Mouse (Mus musculus) liver, adult 2 months (tissue): ENCODE results near the gene Sh2d3c. TPM values are rescaled to one million over a fixed set of nuclear protein-coding genes. Genes with fewer than 3 reads are reported as not detected.

Experiments used
- DNase-seq: peaks from one replicate; pipeline ENCODE4 v3.0.0-alpha.2; 2011; ENCODE audit warnings: low read depth, low spot score; ENCODE audit errors: extremely low read depth
- H3K27ac ChIP-seq: fragments of 200-500 bp; replicated peaks from 2 replicates; pipeline ENCODE4 v1.5.1; 2012; ENCODE audit warnings: low read depth, mild to moderate bottlenecking, control low read depth, inconsistent platforms, low read length; ENCODE audit not compliant: insufficient read depth
- H3K27me3 ChIP-seq: fragments of 200-500 bp; 2 replicates; pipeline ENCODE4 v1.6.1; 2012; ENCODE audit warnings: mild to moderate bottlenecking, moderate library complexity, low read length, inconsistent platforms; ENCODE audit not compliant: control insufficient read depth, insufficient read depth
- H3K36me3 ChIP-seq: fragments of 200-500 bp; 2 replicates; pipeline ENCODE4 v1.6.1; 2012; ENCODE audit warnings: low read length, inconsistent platforms; ENCODE audit not compliant: control insufficient read depth, insufficient read depth
- H3K4me1 ChIP-seq: fragments of 200-500 bp; 2 replicates; pipeline ENCODE4 v1.6.1; 2011; ENCODE audit warnings: low read length; ENCODE audit not compliant: control insufficient read depth, insufficient read depth
- H3K4me3 ChIP-seq: fragments of 200-500 bp; 2 replicates; pipeline ENCODE4 v1.5.1; 2011; ENCODE audit warnings: low read depth, mild to moderate bottlenecking, control low read depth, low read length, moderate library complexity; ENCODE audit not compliant: insufficient read depth
- H3K79me2 ChIP-seq: fragments of 200-500 bp; 2 replicates; pipeline ENCODE4 v1.6.1; 2012; ENCODE audit warnings: inconsistent platforms, mild to moderate bottlenecking, low read length, moderate library complexity; ENCODE audit not compliant: control insufficient read depth, insufficient read depth
- H3K9ac ChIP-seq: fragments of 200-500 bp; 2 replicates; pipeline ENCODE4 v1.6.1; 2012; ENCODE audit warnings: low read depth, mild to moderate bottlenecking, control low read depth, inconsistent platforms, low read length
- CTCF ChIP-seq: fragments of 200-500 bp; IDR thresholded peaks from 2 replicates; pipeline ENCODE4 v1.5.1; 2011; ENCODE audit warnings: low read depth, low read length, control low read depth
- POLR2A ChIP-seq: fragments of 200-500 bp; IDR thresholded peaks from 2 replicates; pipeline ENCODE4 v1.6.1; 2011; ENCODE audit warnings: low read length, control low read depth; ENCODE audit not compliant: insufficient read depth; ENCODE audit errors: extremely low read depth
- WGBS: fragments of 180-500 bp; shearing (Covaris S2); methylation state at CpG from one replicate; pipeline ENCODE4 v1.1.7; 2018; 5-methylcytosine and 5-hydroxymethylcytosine counted together
- polyA plus RNA-seq: library from polyadenylated mRNA; depleted of rRNA; stranded (reverse); fragments of >200 nt; gene quantifications from 2 replicates; pipeline ENCODE4 v1.2.3, GENCODE M21; 2012
- total RNA-seq: library from RNA; depleted of rRNA; stranded (reverse); fragments of >200 nt; gene quantifications from 2 replicates; pipeline ENCODE4 v1.2.3, GENCODE M21; 2014

The Sh2d3c gene
- total and polyA plus RNA-seq, 2 experiments = 2.2 to 10.4 TPM

GRCm38 (mm10) chr2:32680051-32680451 is 40.8 kb upstream of the Sh2d3c start:
- H3K27ac ChIP-seq = no peak overlapping the region
- TF ChIP-seq POLR2A (no peak), CTCF (no peak)
- peaks cover 22% of the 10 kb centered on the region; the same call in 1 of the 2 replicates for H3K36me3 ChIP-seq
- 58% methylated on average over 7 of the region's 7 CpGs for WGBS
- no peak overlapping the region for H3K9ac ChIP-seq
- DNase-seq = no peak
- no peaks in the 10 kb centered on the region for H3K79me2 ChIP-seq
- H3K4me3 ChIP-seq = no peak overlapping the region
- no peaks in the 10 kb centered on the region for H3K27me3 ChIP-seq
- no peaks in the 10 kb centered on the region for H3K4me1 ChIP-seq

DNA sequence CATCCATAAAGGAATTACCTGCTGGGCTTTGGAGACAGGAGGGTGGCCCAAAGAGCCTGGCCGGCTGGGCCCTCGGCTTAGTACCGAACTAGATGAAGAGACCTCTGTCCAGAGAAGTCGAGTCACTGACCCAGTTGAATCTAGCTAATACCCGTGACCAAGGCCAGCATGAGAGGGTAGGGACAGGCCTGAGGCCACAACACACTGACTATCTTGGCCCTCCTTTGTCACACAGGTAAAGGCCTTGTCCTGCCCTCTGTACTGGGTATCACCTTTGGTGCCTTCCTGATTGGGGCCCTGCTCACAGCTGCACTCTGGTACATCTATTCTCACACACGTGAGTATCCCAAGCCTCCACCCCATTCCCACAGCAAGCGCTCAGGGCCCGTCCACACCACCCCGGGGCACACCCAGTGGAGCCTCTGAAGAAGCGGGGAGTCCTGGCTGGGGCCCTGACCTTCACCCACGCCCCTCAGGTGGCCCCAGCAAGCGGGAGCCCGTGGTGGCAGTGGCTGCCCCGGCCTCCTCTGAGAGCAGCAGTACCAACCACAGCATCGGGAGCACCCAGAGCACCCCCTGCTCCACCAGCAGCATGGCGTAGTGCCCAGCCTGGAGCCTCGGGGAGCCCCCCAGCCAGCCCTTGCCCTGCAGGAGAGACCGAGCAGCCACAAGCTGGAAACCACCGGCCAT is 39.7 kb upstream of the Sh2d3c start:
- H3K4me1 ChIP-seq = no peaks in the 10 kb centered on the region; the same call in 1 of the 2 replicates
- H3K27me3 ChIP-seq = no peaks in the 10 kb centered on the region
- H3K79me2 ChIP-seq = no peaks in the 10 kb centered on the region
- DNase-seq = no peak
- no peak for TF ChIP-seq CTCF
- no peak for TF ChIP-seq POLR2A
- H3K9ac ChIP-seq = no peak overlapping the region
- no peak overlapping the region for H3K4me3 ChIP-seq
- H3K27ac ChIP-seq = no peak overlapping the region
- 83% methylated on average over 19 of the region's 19 CpGs for WGBS
- H3K36me3 ChIP-seq = peaks cover 32% of the 10 kb centered on the region; the same call in 1 of the 2 replicates

GRCm38 (mm10) chr2:32681754-32682153 is 39.1 kb upstream of the Sh2d3c start:
- H3K4me1 ChIP-seq = no peaks in the 10 kb centered on the region; the same call in 1 of the 2 replicates
- no peak overlapping the region for H3K4me3 ChIP-seq
- H3K27ac ChIP-seq = no peak overlapping the region
- H3K79me2 ChIP-seq = no peaks in the 10 kb centered on the region
- no peaks in the 10 kb centered on the region for H3K27me3 ChIP-seq
- no peak for TF ChIP-seq CTCF
- no peak for TF ChIP-seq POLR2A
- 70% methylated on average over 6 of the region's 6 CpGs for WGBS
- DNase-seq = no peak
- H3K9ac ChIP-seq = no peak overlapping the region
- H3K36me3 ChIP-seq = peaks cover 38% of the 10 kb centered on the region; the same call in 1 of the 2 replicates

- DNase-seq = no peak
- TF ChIP-seq POLR2A (no peak), CTCF (no peak)
- no peaks in the 10 kb centered on the region for H3K79me2 ChIP-seq
- H3K4me3 ChIP-seq = no peak overlapping the region
- H3K27me3 ChIP-seq = no peaks in the 10 kb centered on the region
- 77% methylated on average over 14 of the region's 14 CpGs for WGBS
- no peak overlapping the region for H3K27ac ChIP-seq
- H3K4me1 ChIP-seq = no peaks in the 10 kb centered on the region; the same call in 1 of the 2 replicates
- peaks cover 47% of the 10 kb centered on the region for H3K36me3 ChIP-seq
- no peak overlapping the region for H3K9ac ChIP-seq
Observed at GRCm38 (mm10) chr2:32682721-32683417, 38.0 kb upstream of the Sh2d3c start.

DNA sequence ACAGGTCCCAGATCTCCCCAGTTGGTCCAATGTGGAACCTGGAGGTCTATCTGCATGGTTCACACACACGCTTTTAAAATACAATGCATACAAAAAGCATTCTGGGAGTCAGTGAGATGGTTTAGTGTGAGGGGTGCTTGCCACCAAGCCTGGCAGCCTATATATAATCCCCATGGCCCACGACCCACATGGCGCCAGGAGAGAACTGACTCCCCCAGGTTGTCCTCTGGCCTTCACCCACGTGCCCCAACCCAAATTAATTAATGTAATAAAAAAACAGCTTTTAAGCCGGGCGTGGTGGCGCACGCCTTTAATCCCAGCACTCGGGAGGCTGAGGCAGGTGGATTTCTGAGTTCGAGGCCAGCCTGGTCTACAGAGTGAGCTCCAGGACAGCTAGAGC is 37.2 kb upstream of the Sh2d3c start:
- H3K27ac ChIP-seq = no peak overlapping the region
- TF ChIP-seq CTCF (no peak), POLR2A (no peak)
- no peaks in the 10 kb centered on the region; the same call in 1 of the 2 replicates for H3K4me1 ChIP-seq
- no peak overlapping the region for H3K9ac ChIP-seq
- WGBS = 91% methylated on average over 10 of the region's 10 CpGs
- H3K79me2 ChIP-seq = no peaks in the 10 kb centered on the region
- no peaks in the 10 kb centered on the region for H3K27me3 ChIP-seq
- H3K4me3 ChIP-seq = no peak overlapping the region
- no peak for DNase-seq
- H3K36me3 ChIP-seq = peaks cover 55% of the 10 kb centered on the region
